Mouse (Mus musculus) erythroblast, embryonic 14.5 days (primary cell): ENCODE measurements around the gene Abhd17a.

Experiments
- GATA1 ChIP-seq: IDR thresholded peaks from 2 replicates; pipeline ENCODE4 v1.6.1; 2012; ENCODE audit warnings: low read length, inconsistent platforms, mixed read lengths
- TAL1 ChIP-seq: IDR thresholded peaks from 3 replicates; pipeline ENCODE4 v1.6.1; 2012; ENCODE audit warnings: low read length, inconsistent platforms, mixed read lengths

GRCm38 (mm10) chr10:80635345-80635744 lies 45.2 kb upstream of the Abhd17a start:
- TF ChIP-seq GATA1, result no peak
- no peak for TF ChIP-seq TAL1
